Mouse (Mus musculus) hindbrain, embryonic 14.5 days (tissue): ENCODE data around the gene Lrrc8c. TPM values are rescaled to one million over a fixed set of nuclear protein-coding genes. Genes with fewer than 3 reads are reported as not detected.

Source experiments
- ATAC-seq: fragments of 200-750 bp; cut with Nextera tagmentation; 2 replicates; pipeline ENCODE4 v1.8.0; 2017; ENCODE audit warnings: moderate number of reproducible peaks, mild to moderate bottlenecking, moderate TSS enrichment, moderate library complexity; ENCODE audit not compliant: low FRiP score
- DNase-seq: peaks from one replicate; pipeline ENCODE4 v3.0.0-alpha.2; 2015; ENCODE audit warnings: low spot score
- H3K27ac ChIP-seq: fragments of 300-500 bp; sonication (generic); 2 replicates; pipeline ENCODE4 v1.5.1; 2014; ENCODE audit warnings: mild to moderate bottlenecking, moderate library complexity
- H3K27me3 ChIP-seq: fragments of 300-500 bp; sonication (generic); 2 replicates; pipeline ENCODE4 v1.6.1; 2014; ENCODE audit warnings: mild to moderate bottlenecking, low read length, mixed read lengths; ENCODE audit not compliant: control insufficient read depth, insufficient read depth
- H3K36me3 ChIP-seq: fragments of 300-500 bp; sonication (generic); replicated peaks from 2 replicates; pipeline ENCODE4 v1.6.1; 2014; ENCODE audit not compliant: control insufficient read depth, insufficient read depth
- H3K4me1 ChIP-seq: fragments of 300-500 bp; sonication (generic); replicated peaks from 2 replicates; pipeline ENCODE4 v1.6.1; 2014; ENCODE audit warnings: antibody characterized with exemption, low read length, mixed read lengths; ENCODE audit not compliant: control insufficient read depth, insufficient read depth
- H3K4me2 ChIP-seq: fragments of 300-500 bp; sonication (generic); replicated peaks from 2 replicates; pipeline ENCODE4 v1.6.1; 2014; ENCODE audit warnings: mild to moderate bottlenecking, moderate library complexity
- H3K4me3 ChIP-seq: fragments of 300-500 bp; sonication (generic); replicated peaks from 2 replicates; pipeline ENCODE4 v1.5.1; 2014; ENCODE audit warnings: mild to moderate bottlenecking, low read length
- H3K9ac ChIP-seq: fragments of 300-500 bp; sonication (generic); 2 replicates; pipeline ENCODE4 v1.6.1; 2014
- H3K9me3 ChIP-seq: fragments of 300-500 bp; sonication (generic); 2 replicates; pipeline ENCODE4 v1.6.1; 2016; ENCODE audit warnings: low read length; ENCODE audit not compliant: control insufficient read depth
- WGBS: fragments of 180-500 bp; shearing (Covaris S2); extraction: QIAGEN DNeasy Blood & Tissue Kit; methylation state at CpG from one replicate; pipeline ENCODE4 v1.1.7; 2014; 5-methylcytosine and 5-hydroxymethylcytosine counted together
- polyA plus RNA-seq: library from polyadenylated mRNA; unstranded; fragments of >200 nt; fragmentation: Nextera tagmentation; extraction: Ambion mirVana; gene quantifications from 2 replicates; pipeline ENCODE4 v1.2.1, GENCODE M21; 2014

Gene Lrrc8c
- polyA plus RNA-seq, 1 experiment from 2014 or later = 18.2 TPM

DNA sequence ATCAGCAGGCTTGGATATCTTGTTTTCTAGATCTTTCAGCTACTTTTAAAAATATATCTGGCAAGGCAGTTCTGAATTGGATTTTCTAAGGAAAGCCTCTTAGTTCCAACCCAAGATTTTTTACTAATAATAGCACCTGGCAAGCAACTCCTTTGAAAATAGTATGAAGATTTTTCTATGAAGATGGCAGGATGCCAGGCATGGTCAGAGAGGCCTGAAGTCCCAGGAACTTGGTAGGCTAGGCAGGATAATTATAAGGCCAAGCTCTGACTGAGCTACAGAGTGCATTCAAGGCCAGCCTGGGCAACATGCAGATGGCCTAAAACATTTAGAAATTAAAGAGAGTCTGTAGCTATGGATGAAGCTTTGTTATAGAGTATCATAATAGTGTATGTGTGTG lies 42.7 kb downstream of the Lrrc8c start:
- H3K4me1 ChIP-seq = no peaks in the 10 kb centered on the region
- H3K36me3 ChIP-seq = peaks cover 4% of the 10 kb centered on the region; the same call in 1 of the 2 replicates
- no peak for DNase-seq
- H3K9ac ChIP-seq = no peak overlapping the region
- H3K4me3 ChIP-seq = no peak overlapping the region
- ATAC-seq = no peak
- no peak overlapping the region for H3K4me2 ChIP-seq
- no peaks in the 10 kb centered on the region for H3K27me3 ChIP-seq
- no peaks in the 10 kb centered on the region for H3K9me3 ChIP-seq
- H3K27ac ChIP-seq = no peak overlapping the region

DNA sequence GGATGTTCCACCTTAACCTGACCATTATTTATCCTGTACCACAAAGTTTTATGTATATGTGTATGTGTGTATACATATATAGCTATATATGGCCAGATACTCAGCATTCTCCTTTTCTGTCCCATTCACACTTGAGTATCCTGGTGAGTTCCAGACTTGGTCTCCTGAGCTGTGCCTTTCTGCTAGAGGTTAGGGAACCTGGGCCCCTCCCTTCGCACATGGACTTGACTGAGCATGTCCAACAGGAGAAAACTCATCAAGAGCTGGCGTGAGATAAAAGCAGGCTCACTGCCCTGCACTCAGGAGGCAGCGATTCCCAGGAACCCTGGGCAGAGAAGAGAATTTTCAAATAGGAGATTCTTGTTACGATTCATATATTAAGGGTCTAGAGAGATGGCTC lies 45.6 kb downstream of the Lrrc8c start:
- Histone ChIP-seq H3K4me1 (no peaks in the 10 kb centered on the region), H3K4me2 (no peak overlapping the region), H3K4me3 (no peak overlapping the region), H3K36me3 (0 out of 2 replicates have a peak, but pooled peaks cover 4% of the 10 kb centered on the region), H3K27me3 (no peaks in the 10 kb centered on the region), H3K9ac (no peak overlapping the region), H3K9me3 (no peaks in the 10 kb centered on the region), H3K27ac (no peak overlapping the region)
- no peak for ATAC-seq
- no peak for DNase-seq
- WGBS = 86% methylated on average over 4 of the region's 4 CpGs

DNA sequence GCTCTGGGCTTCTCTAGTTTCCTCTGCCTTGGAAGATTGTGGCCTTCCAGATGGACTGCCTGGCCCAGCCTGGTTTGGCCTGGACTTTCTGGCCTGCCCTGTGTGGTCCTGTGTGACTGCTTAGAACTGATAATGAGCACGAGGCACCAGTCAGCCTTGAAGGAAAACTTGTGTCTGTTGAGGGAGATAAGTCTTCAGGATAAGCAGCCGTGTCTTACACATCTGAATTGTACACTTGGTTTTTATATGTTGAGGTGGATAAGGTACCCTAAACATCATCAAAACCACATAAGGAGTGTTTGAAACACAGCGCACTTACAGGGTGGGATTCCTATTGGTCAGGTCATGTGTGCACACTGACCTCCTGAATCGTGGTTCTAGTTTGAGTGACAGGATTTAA lies 46.6 kb downstream of the Lrrc8c start:
- Histone ChIP-seq H3K4me3 (no peak overlapping the region), H3K4me2 (no peak overlapping the region), H3K9me3 (no peaks in the 10 kb centered on the region), H3K4me1 (no peaks in the 10 kb centered on the region), H3K9ac (no peak overlapping the region), H3K36me3 (0 out of 2 replicates have a peak, but pooled peaks cover under 1% of the 10 kb centered on the region), H3K27me3 (no peaks in the 10 kb centered on the region), H3K27ac (no peak overlapping the region)
- no peak for ATAC-seq
- 94% methylated on average over 4 of the region's 4 CpGs for WGBS
- DNase-seq = no peak

DNA sequence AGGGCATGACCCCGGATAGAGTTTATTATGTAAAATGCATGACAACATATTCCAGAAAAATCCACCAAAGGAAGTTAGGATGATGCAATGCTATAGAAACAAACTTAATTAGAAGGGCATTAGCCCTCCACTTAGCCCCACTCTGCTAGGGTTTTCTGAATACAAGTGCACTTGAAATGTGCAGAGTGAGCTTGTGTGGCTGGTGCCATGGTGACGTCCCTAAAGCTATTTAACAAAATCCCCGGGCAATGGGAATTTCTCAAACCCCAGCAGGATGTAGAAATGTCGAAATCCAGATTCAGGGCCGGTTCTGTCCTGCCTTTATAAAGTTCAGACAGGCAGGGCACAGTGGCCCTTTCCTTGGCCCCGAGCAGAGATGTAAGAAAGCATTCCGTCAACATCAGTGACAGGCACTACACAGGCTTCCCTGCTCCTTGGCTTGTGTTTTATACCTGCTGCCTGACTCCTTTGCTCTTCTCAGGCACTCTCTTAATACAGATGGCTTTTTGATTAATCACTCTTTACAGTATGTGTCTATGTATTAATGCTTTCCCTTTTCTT lies 47.7 kb downstream of the Lrrc8c start:
- no peak overlapping the region for H3K4me3 ChIP-seq
- no peak overlapping the region; the same call in 1 of the 2 replicates for H3K27ac ChIP-seq
- H3K36me3 ChIP-seq = no peaks in the 10 kb centered on the region
- no peaks in the 10 kb centered on the region for H3K4me1 ChIP-seq
- H3K9me3 ChIP-seq = no peaks in the 10 kb centered on the region
- no peak overlapping the region for H3K9ac ChIP-seq
- H3K27me3 ChIP-seq = no peaks in the 10 kb centered on the region
- DNase-seq (no peak), ATAC-seq (peak; percentile 51; the same call in 1 of the 2 replicates)
- 57% methylated on average over 6 of the region's 7 CpGs for WGBS
- H3K4me2 ChIP-seq = no peak overlapping the region

DNA sequence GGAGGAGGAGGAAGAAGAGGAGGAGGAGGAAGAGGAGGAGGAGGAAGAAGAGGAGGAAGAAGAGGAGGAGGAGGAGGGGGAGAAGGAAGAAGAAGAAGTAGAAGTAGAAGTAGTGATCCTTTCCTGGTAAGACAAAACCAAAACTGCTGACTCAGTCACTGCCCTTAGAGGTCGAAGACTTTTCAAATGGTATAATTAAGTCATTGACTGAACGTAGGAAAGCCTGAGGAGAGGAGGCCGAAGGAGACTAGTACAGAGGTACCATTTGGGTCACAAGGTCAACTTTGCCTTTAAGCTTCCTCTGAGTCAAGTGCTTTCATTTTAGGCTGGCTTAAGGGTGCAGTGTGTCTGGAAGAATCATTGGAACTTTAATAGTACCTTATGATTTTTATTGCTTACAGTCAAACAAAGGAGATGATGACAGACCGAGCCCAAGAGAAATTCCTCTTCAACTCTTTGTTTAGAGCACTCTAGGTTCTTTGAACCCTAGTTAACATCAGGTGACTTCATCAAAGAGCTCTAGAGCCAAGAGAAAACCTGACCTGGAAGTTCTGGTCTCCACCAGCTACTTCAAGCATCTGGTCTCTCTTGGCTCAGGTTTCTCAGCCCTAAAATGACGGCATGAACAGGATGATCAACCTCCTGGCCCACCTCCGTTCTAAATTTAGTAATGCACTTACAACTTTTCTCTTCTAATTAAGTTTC lies 49.0 kb downstream of the Lrrc8c start:
- Histone ChIP-seq H3K4me3 (no peak overlapping the region), H3K4me2 (no peak overlapping the region), H3K27ac (no peak overlapping the region), H3K4me1 (no peaks in the 10 kb centered on the region), H3K27me3 (no peaks in the 10 kb centered on the region), H3K36me3 (no peaks in the 10 kb centered on the region), H3K9me3 (no peaks in the 10 kb centered on the region), H3K9ac (no peak overlapping the region)
- ATAC-seq (no peak), DNase-seq (no peak)
- WGBS = 69% methylated on average over 6 of the region's 6 CpGs

DNA sequence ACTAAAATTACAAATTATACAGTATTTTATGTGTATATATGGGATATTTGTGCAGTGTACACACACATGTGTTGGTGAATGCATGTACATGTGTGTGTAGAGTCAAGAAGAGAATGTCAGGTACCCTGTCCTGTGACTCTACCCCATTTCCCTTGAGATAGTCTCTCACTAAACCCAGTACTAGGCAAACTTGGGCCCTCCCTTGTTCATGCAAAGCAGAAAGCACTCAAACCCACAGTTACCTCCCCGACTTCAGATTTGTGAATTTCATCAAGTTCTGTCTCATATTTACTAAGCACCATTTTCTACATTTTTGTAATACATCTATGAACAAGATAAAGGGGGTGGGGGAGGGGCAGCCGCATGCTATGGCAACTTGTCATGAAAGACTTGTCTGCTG lies 50.0 kb downstream of the Lrrc8c start:
- H3K9me3 ChIP-seq = no peaks in the 10 kb centered on the region
- H3K4me3 ChIP-seq = no peak overlapping the region
- H3K4me1 ChIP-seq = no peaks in the 10 kb centered on the region
- H3K4me2 ChIP-seq = no peak overlapping the region
- no peaks in the 10 kb centered on the region for H3K27me3 ChIP-seq
- no peaks in the 10 kb centered on the region for H3K36me3 ChIP-seq
- WGBS = 95% methylated on average over 2 of the region's 2 CpGs
- H3K9ac ChIP-seq = no peak overlapping the region
- no peak for ATAC-seq
- no peak for DNase-seq
- H3K27ac ChIP-seq = no peak overlapping the region

DNA sequence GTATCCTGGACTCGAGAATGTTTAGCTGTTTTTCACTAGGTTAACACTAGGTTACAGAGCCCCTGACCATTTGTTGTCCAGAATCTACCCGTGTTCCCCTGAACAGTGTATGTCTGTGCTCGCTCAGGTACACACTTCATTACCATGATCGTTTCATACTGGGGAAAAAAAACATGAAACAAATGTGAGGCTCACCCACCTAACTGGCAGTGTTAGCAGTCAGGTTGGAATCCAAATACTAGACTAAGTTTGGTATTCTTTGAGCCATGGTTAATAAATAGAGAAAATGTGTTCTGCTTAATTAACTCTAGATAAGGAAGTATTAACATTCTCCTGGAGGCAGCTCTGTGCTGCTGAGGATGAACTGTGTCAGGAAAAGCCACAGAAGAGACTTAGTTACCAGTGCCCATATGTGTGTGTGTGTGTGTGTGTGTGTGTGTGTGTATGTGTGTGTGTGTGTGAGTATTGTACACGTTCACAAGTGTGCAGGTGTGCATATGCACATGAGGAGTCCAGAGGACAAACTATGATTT lies 53.0 kb downstream of the Lrrc8c start:
- Histone ChIP-seq H3K36me3 (no peaks in the 10 kb centered on the region), H3K4me1 (no peaks in the 10 kb centered on the region), H3K27ac (no peak overlapping the region), H3K4me2 (no peak overlapping the region), H3K9me3 (no peaks in the 10 kb centered on the region), H3K27me3 (no peaks in the 10 kb centered on the region), H3K9ac (no peak overlapping the region), H3K4me3 (no peak overlapping the region)
- ATAC-seq (no peak), DNase-seq (no peak)
- WGBS = 75% methylated on average over 5 of the region's 5 CpGs

DNA sequence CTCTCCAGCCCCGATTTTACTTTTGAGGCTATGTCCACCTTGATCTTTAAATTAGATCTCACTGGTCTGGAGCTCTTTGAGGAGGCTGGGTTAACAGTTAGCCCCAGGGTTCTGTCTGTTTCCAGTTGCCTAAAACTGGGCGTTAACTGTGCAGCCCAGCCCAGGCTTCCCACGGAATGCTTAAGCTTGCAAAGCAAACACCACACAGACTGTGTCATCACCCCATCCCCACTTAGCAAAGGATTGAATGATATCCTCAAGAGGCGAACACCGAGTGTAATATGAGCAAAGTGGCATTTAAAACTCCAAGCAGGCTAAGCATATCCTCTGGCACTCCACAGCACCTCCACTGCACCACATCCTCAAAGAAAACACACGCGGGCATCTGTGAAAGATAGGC lies 53.7 kb downstream of the Lrrc8c start:
- no peak overlapping the region for H3K4me3 ChIP-seq
- 78% methylated on average over 7 of the region's 7 CpGs for WGBS
- no peak for DNase-seq
- no peaks in the 10 kb centered on the region for H3K4me1 ChIP-seq
- H3K27me3 ChIP-seq = no peaks in the 10 kb centered on the region
- no peak overlapping the region for H3K27ac ChIP-seq
- H3K4me2 ChIP-seq = no peak overlapping the region
- no peaks in the 10 kb centered on the region for H3K9me3 ChIP-seq
- no peak for ATAC-seq
- H3K36me3 ChIP-seq = no peaks in the 10 kb centered on the region
- H3K9ac ChIP-seq = no peak overlapping the region

DNA sequence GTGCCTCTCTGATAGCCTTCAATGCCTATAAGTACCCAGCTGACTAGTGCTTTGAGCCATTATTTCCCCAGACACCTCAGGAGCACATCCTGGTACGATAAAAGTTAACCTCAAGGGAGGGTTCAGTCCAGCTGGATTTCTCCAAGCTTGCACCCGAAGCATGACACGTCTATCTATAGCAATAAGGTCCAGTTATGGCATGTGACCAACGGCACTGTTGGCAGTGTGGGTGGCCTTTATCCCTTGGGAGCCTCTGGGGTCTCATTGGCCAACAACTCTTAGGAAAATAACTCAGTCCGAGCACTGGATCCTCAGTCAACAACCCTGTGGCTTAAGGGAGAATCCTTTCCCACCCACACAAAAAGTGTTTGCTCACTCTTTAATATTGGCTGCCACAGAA lies 55.6 kb downstream of the Lrrc8c start:
- WGBS = 97% methylated on average over 5 of the region's 5 CpGs
- H3K9ac ChIP-seq = no peak overlapping the region
- no peak overlapping the region for H3K4me2 ChIP-seq
- no peak overlapping the region for H3K27ac ChIP-seq
- no peak for DNase-seq
- H3K4me1 ChIP-seq = no peaks in the 10 kb centered on the region
- no peaks in the 10 kb centered on the region for H3K27me3 ChIP-seq
- no peak overlapping the region for H3K4me3 ChIP-seq
- H3K9me3 ChIP-seq = no peaks in the 10 kb centered on the region
- ATAC-seq = no peak
- H3K36me3 ChIP-seq = 0 out of 2 replicates have a peak, but pooled peaks cover 2% of the 10 kb centered on the region
